Mouse (Mus musculus): ENCODE data around the gene Mmp21.

The Mmp21 gene

GRCm38 (mm10) chr7:133645716-133646115 lies 34.1 kb downstream of the Mmp21 start:
- no peak for DNase-seq

GRCm38 (mm10) chr7:133638821-133639220 lies 41.0 kb downstream of the Mmp21 start:
- no peak for DNase-seq

DNA sequence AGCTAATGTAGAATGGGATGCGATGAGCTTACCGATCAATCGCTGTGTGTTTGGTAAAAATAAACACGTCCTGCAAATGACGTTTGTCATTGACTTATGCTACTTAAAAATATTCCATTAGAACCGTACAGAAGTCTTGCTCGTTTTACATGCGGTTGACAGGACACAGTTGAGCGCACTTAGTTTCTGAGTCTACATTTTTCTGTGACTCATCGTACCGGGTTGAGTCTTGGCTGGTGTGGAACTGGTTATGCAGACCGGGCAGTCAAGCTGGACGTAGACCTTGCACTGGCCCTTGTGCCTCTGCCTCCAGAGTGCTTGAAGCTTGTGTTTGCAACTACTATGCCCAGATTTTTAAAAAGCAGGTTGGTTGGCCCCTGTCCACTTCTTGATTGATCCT lies 41.6 kb downstream of the Mmp21 start:
- peak; percentile 21 for DNase-seq

GRCm38 (mm10) chr7:133637361-133638305 lies 42.2 kb downstream of the Mmp21 start, which contains the start of gene Edrf1:
TSS of gene Edrf1 (plus strand) at chr7:133637543.
- DNase-seq: peak; percentile 94

- peak; percentile 93 for DNase-seq
These were observed 43.0 kb downstream of the Mmp21 start for GRCm38 (mm10) chr7:133636738-133637352.

DNA sequence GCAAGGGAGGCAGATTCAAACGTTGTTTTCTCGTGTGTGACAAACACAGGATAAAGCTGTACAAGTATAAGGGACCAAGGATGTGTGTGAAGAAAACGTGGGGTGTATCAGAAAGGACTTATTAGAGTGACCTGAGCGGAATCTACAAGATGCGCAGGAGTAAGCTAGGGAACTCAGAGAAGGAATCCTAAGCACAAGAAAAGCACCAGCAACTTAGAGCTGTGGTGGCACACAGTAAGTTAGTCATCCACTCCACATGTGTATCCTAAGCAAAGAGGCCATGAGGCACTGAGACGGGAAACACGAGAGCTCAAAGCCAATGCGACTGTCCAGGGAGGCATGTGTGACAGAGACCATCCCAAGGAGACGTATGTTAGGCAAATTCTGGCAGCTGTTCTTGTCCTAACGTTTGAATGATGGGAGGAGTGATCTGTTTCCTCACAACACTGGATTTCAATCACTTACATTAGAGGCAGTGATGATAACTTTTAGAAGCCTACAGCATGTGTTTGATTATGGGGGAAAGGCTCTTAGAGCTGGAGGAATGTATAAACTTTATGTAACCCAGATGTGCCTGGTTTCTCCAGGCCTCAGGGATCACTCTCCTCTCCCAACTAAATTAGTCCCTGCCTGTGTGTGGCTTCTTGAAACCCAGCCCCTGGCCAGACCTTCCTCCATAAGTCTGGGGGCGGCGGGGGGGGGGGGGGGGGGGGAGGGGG lies 44.8 kb downstream of the Mmp21 start:
- DNase-seq: no peak

- peak; percentile 55 for DNase-seq
These were observed 47.4 kb downstream of the Mmp21 start for GRCm38 (mm10) chr7:133632476-133632875.

- no peak for DNase-seq
These were observed 49.0 kb downstream of the Mmp21 start for GRCm38 (mm10) chr7:133630821-133631220.

DNA sequence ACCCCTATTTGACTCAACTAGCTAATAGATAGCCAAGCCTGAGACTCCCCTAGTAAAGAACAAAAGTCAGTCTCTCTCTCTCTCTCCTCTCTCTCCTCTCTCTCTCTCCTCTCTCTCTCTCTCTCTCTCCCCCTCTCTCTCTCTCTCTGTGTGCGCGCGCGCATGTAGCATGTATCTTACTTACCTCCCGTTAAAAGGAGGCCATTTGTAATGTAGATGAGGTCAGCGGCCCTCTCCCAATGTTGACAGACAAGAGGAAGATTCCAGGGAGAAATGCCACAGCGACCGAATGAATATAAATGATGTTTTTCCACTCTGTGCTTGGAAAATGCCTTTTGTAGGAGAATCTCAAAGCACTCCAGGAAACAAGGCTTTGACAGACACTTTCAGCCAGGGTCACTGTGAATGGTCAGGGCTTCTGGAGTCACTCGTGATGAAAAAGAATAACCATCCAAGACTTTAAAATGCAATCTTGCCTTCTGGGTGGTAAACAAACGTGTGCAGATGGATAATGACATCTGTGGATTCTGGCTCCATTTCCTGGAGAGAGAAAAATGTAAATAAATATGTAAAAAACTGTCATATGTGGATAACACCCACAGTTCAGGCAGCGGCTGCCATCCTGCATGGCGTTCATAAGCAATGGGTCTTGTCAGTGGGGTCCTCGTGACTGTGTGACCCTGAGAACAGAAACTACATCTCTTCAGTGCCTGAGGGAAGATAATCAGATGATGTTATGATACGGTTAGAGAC lies 52.5 kb downstream of the Mmp21 start:
- no peak for DNase-seq

Measured in cerebellum, adult 8-10 months (tissue).